Mouse (Mus musculus) mammary gland, adult 2 months (tissue): ENCODE results near the gene Rbm3. TPM values are rescaled to one million over a fixed set of nuclear protein-coding genes. Genes with fewer than 3 reads are reported as not detected.

Experiments used
- polyA plus RNA-seq: library from polyadenylated mRNA; depleted of rRNA; stranded (reverse); fragments of >200 nt; gene quantifications from 2 replicates; pipeline ENCODE4 v1.2.3, GENCODE M21; 2012; ENCODE audit warnings: low replicate concordance; rRNA removed

Gene Rbm3
- polyA plus RNA-seq = 59.0 and 77.2 TPM in 2 replicates

GRCm38 (mm10) chrX:8145153-8145991, at the start of gene Rbm3:
TSS of gene Rbm3 (minus strand) at chrX:8145880.

GRCm38 (mm10) chrX:8193419-8193723, 47.7 kb upstream of the Rbm3 start, which contains the start of gene Ebp:
TSS of gene Ebp (minus strand) at chrX:8193512.

GRCm38 (mm10) chrX:8175504-8176385, 30.1 kb upstream of the Rbm3 start, which contains the start of gene Tbc1d25:
TSS of gene Tbc1d25 (minus strand) at chrX:8176181.

GRCm38 (mm10) chrX:8132017-8132976, 13.4 kb downstream of the Rbm3 start, which contains the start of gene Wdr13:
TSS of gene Wdr13 (minus strand) at chrX:8132892.

GRCm38 (mm10) chrX:8090346-8090953, 55.2 kb downstream of the Rbm3 start, which contains the start of gene Was:
TSS of gene Was (minus strand) at chrX:8090498.

Other genes with a start within 250 kb of the Rbm3 start
- gene Pqbp1, start 246.6 kb downstream of the Rbm3 start, polyA plus RNA-seq = 60.2 and 64.8 TPM in 2 replicates
- gene Timm17b, start 246.5 kb downstream of the Rbm3 start, polyA plus RNA-seq = 45.2 and 48.8 TPM in 2 replicates
- gene Gm10491, start 238.0 kb downstream of the Rbm3 start, polyA plus RNA-seq = not detected in 2 replicates
- gene Gm10490, start 236.3 kb downstream of the Rbm3 start, polyA plus RNA-seq = not detected in 2 replicates
- 0.12 TPM in 1 of 2 replicates, not detected in the other for gene Pcsk1n, start 226.1 kb downstream of the Rbm3 start, polyA plus RNA-seq
- gene Eras, start 217.3 kb downstream of the Rbm3 start, polyA plus RNA-seq = not detected in 2 replicates
- 28.6 and 37.1 TPM in 2 replicates for gene Hdac6, start 198.0 kb downstream of the Rbm3 start, polyA plus RNA-seq
- 1.9 TPM in 2 replicates for gene Gata1, start 167.8 kb downstream of the Rbm3 start, polyA plus RNA-seq
- not detected in 2 replicates for gene Glod5, start 127.4 kb downstream of the Rbm3 start, polyA plus RNA-seq
- 10.0 and 14.5 TPM in 2 replicates for gene Suv39h1, start 71.1 kb downstream of the Rbm3 start, polyA plus RNA-seq
- gene Was, start 55.4 kb downstream of the Rbm3 start, polyA plus RNA-seq = 17.7 and 40.1 TPM in 2 replicates
- 84.1 and 145 TPM in 2 replicates for gene Wdr13, start 13.0 kb downstream of the Rbm3 start, polyA plus RNA-seq
- 17.8 and 27.4 TPM in 2 replicates for gene Tbc1d25, start 30.3 kb upstream of the Rbm3 start, polyA plus RNA-seq
- 101 and 104 TPM in 2 replicates for gene Ebp, start 47.6 kb upstream of the Rbm3 start, polyA plus RNA-seq
- gene Porcn, start 60.6 kb upstream of the Rbm3 start, polyA plus RNA-seq = 39.5 and 42.5 TPM in 2 replicates
- 28.8 and 40.2 TPM in 2 replicates for gene Ftsj1, start 106.5 kb upstream of the Rbm3 start, polyA plus RNA-seq
- gene Slc38a5, start 125.3 kb upstream of the Rbm3 start, polyA plus RNA-seq = 0.11 and 0.23 TPM in 2 replicates
- not detected in 2 replicates for gene Ssxb10, start 181.5 kb upstream of the Rbm3 start, polyA plus RNA-seq
- not detected in 2 replicates for gene Ssxb9, start 221.1 kb upstream of the Rbm3 start, polyA plus RNA-seq